In genomic region chr15:64510649-64511048, GRCm38 (mm10) we compare ENCODE assay signal across 23 mouse cellular contexts.
DNase-seq lines count a peak whose midpoint lies in the region; ATAC-seq lines count a peak whose summit lies in the region.
"Had no signal": no experiment of that assay in that cellular context is flagged by ENCODE, and none has a peak within 500 bp of the region (broad histone marks: within the 10 kb centered on the region; RNA-seq: fewer than 3 reads in every experiment).

No protein-coding gene starts in this region.

- 17% methylated on average over 2 of the region's 2 CpGs for WGBS in heart, embryonic 12.5 days
- WGBS in heart, embryonic 16.5 days = 30% methylated on average over 2 of the region's 2 CpGs

- no peaks in the 10 kb centered on the region for H3K9me3 ChIP-seq in heart, embryonic 12.5 days (replicated peaks)
- H3K9me3 ChIP-seq in heart, embryonic 16.5 days (replicated peaks; ENCODE audit: control insufficient read depth, low read length) = no peaks in the 10 kb centered on the region; the same call in 1 of the 2 replicates
- H3K9me3 ChIP-seq: embryonic facial prominence, embryonic 10.5 days; forebrain, embryonic 10.5 days; hindbrain, embryonic 12.5 days; kidney, embryonic 15.5 days had no signal

- H3K27me3 ChIP-seq in heart, embryonic 12.5 days (replicated peaks) = no peaks in the 10 kb centered on the region
- no peaks in the 10 kb centered on the region for H3K27me3 ChIP-seq in heart, embryonic 16.5 days (ENCODE audit: control insufficient read depth, insufficient read depth, low read length)
- H3K27me3 ChIP-seq: hindbrain, embryonic 12.5 days; kidney, embryonic 15.5 days; Patski had no signal

- H3K4me2 ChIP-seq in heart, embryonic 12.5 days = no peak overlapping the region
- no peak overlapping the region for H3K4me2 ChIP-seq in heart, embryonic 16.5 days (ENCODE audit: low read depth, low read length)
- H3K4me2 ChIP-seq: hindbrain, embryonic 12.5 days; kidney, embryonic 15.5 days had no signal

- H3K4me3 ChIP-seq in heart, embryonic 12.5 days = no peak overlapping the region
- H3K4me3 ChIP-seq in heart, embryonic 16.5 days (ENCODE audit: low read length) = no peak overlapping the region
- H3K4me3 ChIP-seq: embryonic facial prominence, embryonic 10.5 days; forebrain, embryonic 10.5 days; gastrocnemius, adult 2 months; hindbrain, embryonic 12.5 days; kidney, embryonic 15.5 days had no signal

- H3K4me1 ChIP-seq in heart, embryonic 12.5 days (replicated peaks) = peaks cover 15% of the 10 kb centered on the region
- H3K4me1 ChIP-seq in heart, embryonic 16.5 days (ENCODE audit: control insufficient read depth, insufficient read depth, low read length) = peaks cover 10% of the 10 kb centered on the region
- H3K4me1 ChIP-seq: hindbrain, embryonic 12.5 days; kidney, embryonic 15.5 days had no signal

- H3K36me3 ChIP-seq in heart, embryonic 12.5 days = no peaks in the 10 kb centered on the region
- no peaks in the 10 kb centered on the region for H3K36me3 ChIP-seq in heart, embryonic 16.5 days (ENCODE audit: control insufficient read depth, insufficient read depth)
- H3K36me3 ChIP-seq: embryonic facial prominence, embryonic 10.5 days; forebrain, embryonic 10.5 days; hindbrain, embryonic 12.5 days; kidney, embryonic 15.5 days had no signal

- H3K27ac ChIP-seq in heart, embryonic 12.5 days (ENCODE audit: poor library complexity, severe bottlenecking) = peak overlapping the region; percentile 72
- H3K27ac ChIP-seq in heart, embryonic 16.5 days (ENCODE audit: low read length) = peak overlapping the region; percentile 61
- H3K27ac ChIP-seq: embryonic facial prominence, embryonic 10.5 days; forebrain, embryonic 10.5 days; gastrocnemius, adult 2 months; hindbrain, embryonic 12.5 days; kidney, embryonic 15.5 days had no signal

- DNase-seq in embryo, embryonic 10.5 days (ENCODE audit: low spot score) = peak; percentile 21
- no peak for DNase-seq in embryo, embryonic 9.5 days (ENCODE audit: extremely low spot score)
- DNase-seq in heart, adult 8-10 months (ENCODE audit: low spot score) = no peak
- no peak for DNase-seq in heart, adult 18-20 months
- DNase-seq in mesoderm, embryonic 11.5 days (ENCODE audit: low read depth, low spot score) = peak; percentile 34
- DNase-seq: adrenal gland, postnatal 14 days; cerebellum, adult 11-12 months; cerebellum, adult 9-10 months; cerebellum, postnatal 25 days; gastrocnemius, adult 2 months; gastrocnemius, postnatal 25 days; kidney, adult 18-20 months had no signal

- ATAC-seq in heart, embryonic 12.5 days (ENCODE audit: insufficient number of reproducible peaks, low FRiP score) = no peak
- ATAC-seq in heart, embryonic 16.5 days (replicated peaks; ENCODE audit: extremely low read depth, insufficient read depth, low FRiP score) = no peak
- ATAC-seq: activated CD4-positive, CD25-positive, alpha-beta regulatory T cell, adult 4 months; forebrain, embryonic 14.5 days; hindbrain, embryonic 16.5 days; inflammation-experienced regulatory T-cells, adult 6 months; Patski had no signal

- no peak overlapping the region for H3K9ac ChIP-seq in heart, embryonic 12.5 days
- H3K9ac ChIP-seq in heart, embryonic 16.5 days (ENCODE audit: low read length) = no peak overlapping the region
- H3K9ac ChIP-seq: hindbrain, embryonic 12.5 days; kidney, embryonic 15.5 days had no signal

Comparison
In these comparisons a context has a peak if more than half of its experiments do, and no peak if none do; other contexts are left out.
1. DNase-seq: peak in embryo, embryonic 10.5 days (single experiment) and mesoderm, embryonic 11.5 days (single experiment); none in embryo, embryonic 9.5 days (single experiment), heart, adult 8-10 months (single experiment) and heart, adult 18-20 months (0 of 2).